ENCODE assay signal across 8 mouse cellular contexts in the genomic region with DNA sequence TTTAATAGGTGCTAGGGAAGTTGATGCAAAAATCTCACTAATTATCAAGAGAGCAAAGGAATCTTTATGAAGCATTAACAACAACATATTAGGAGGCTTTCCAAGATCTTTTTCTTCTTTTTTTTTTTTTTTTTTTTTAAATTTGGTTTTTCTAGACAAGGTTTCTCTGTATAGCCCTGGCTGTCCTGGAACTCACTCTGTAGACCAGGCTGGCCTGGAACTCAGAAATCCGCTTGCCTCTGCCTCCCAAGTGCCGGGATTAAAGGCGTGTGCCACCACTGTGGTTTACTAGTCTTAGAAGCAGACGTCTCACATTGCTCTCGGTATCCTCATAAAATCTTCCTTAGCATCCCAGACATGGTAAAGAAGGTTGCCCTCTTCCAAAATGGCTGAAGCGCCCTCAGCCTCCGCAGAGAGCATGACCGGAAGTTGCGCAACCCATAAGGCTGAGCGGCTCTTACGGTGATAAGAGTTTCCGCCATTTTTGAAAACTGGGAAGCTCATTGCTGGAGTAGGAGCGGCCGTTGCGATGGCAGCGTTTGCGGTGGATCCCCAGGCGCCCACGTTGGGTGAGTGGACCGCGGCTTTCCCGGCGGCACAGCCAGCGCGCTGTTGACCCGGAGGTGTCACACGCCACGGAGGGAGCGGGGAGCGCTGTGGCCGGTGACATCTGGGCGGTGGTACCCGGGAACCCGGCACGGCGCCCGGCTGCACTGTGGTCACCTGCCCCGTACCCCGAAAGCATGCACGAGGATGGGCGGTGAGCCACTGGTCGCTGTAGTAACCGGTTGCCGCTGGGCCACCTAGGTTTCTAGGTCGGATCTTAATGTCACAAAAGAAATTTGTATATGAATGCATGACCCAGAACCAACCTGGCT. TPM values are rescaled to one million over a fixed set of nuclear protein-coding genes. Genes with fewer than 3 reads are reported as not detected.
DNase-seq lines count a peak whose midpoint lies in the region; ATAC-seq lines count a peak whose summit lies in the region.

No protein-coding gene starts in this region.

- H3K4me3 ChIP-seq in hindbrain, embryonic 13.5 days = peak overlapping the region; percentile 91

- H3K27me3 ChIP-seq in hindbrain, embryonic 13.5 days = no peaks in the 10 kb centered on the region

- peak overlapping the region; percentile 82 for H3K9ac ChIP-seq in hindbrain, embryonic 13.5 days

- peak overlapping the region; percentile 80 for H3K27ac ChIP-seq in hindbrain, embryonic 13.5 days

- ATAC-seq in hindbrain, embryonic 13.5 days (ENCODE audit: low FRiP score) = peak; percentile 99

- peaks cover 9% of the 10 kb centered on the region for H3K36me3 ChIP-seq in hindbrain, embryonic 13.5 days

- H3K4me2 ChIP-seq in hindbrain, embryonic 13.5 days = peak overlapping the region; percentile 68

- WGBS in hindbrain, embryonic 13.5 days = under 1% methylated on average over 45 of the region's 45 CpGs

- DNase-seq in NIH3T3 (ENCODE audit: low read depth) = peak; percentile 96
- DNase-seq in cerebellum, postnatal 10 days = peak; percentile 95 to 96
- DNase-seq in frontal cortex, postnatal 10 days (ENCODE audit: low spot score in 2 of 2) = peak; percentile 82 to 88
- DNase-seq in layer of hippocampus, postnatal 25 days (ENCODE audit: extremely low spot score in 1 of 2, low spot score in 1 of 2) = peak; percentile 84 to 91
- DNase-seq in lung, postnatal 25 days (ENCODE audit: low spot score) = peak; percentile 92
- DNase-seq in retina, embryonic 14.5 days (ENCODE audit: low spot score) = peak; percentile 97
- DNase-seq in thymus, postnatal 4 days = peak; percentile 91

- H3K4me1 ChIP-seq in hindbrain, embryonic 13.5 days (replicated peaks) = peaks cover 9% of the 10 kb centered on the region

- no peaks in the 10 kb centered on the region for H3K9me3 ChIP-seq in hindbrain, embryonic 13.5 days

RNA-seq across cellular contexts. Expression of a gene that starts 21.6 kb away (rescaled TPM):
- polyA plus RNA-seq in hindbrain, embryonic 13.5 days (2015; fragmentation: Nextera tagmentation; extraction: Ambion mirVana) = 55.4 and 57.6 TPM in 2 replicates
- total RNA-seq in layer of hippocampus, postnatal 25 days (2021) = 10 to 100 TPM; 18.2 to 19.9 TPM

RNA-seq across cellular contexts. Expression of a gene that starts 21.8 kb away (rescaled TPM):
- 18.3 and 18.4 TPM in 2 replicates for polyA plus RNA-seq in hindbrain, embryonic 13.5 days (2015; fragmentation: Nextera tagmentation; extraction: Ambion mirVana)
- 10 to 100 TPM; 27.2 to 28.1 TPM for total RNA-seq in layer of hippocampus, postnatal 25 days (2021)

RNA-seq across cellular contexts. Expression of a gene that starts 57.4 kb away (rescaled TPM):
- 78.4 and 83.8 TPM in 2 replicates for polyA plus RNA-seq in hindbrain, embryonic 13.5 days (2015; fragmentation: Nextera tagmentation; extraction: Ambion mirVana)
- total RNA-seq in layer of hippocampus, postnatal 25 days (2021) = 100 to 1,000 TPM; 553 to 555 TPM

Comparison
In these comparisons a context has a peak if more than half of its experiments do, and no peak if none do; other contexts are left out.
1. Peak in every context shown above with its lines: DNase-seq, ATAC-seq, H3K4me3 ChIP-seq and H3K27ac ChIP-seq.